Mouse (Mus musculus) ES-E14 (cell line): ENCODE results near the gene Cdc42ep1.

ENCODE experiments used
- CHD2 ChIP-seq: IDR thresholded peaks from 2 replicates; pipeline ENCODE4 v1.6.1; 2014; ENCODE audit warnings: mild to moderate bottlenecking, low read depth, low read length, inconsistent platforms
- HCFC1 ChIP-seq: IDR thresholded peaks from 2 replicates; pipeline ENCODE4 v1.6.1; 2012; ENCODE audit warnings: low read length, inconsistent platforms, borderline replicate concordance; ENCODE audit not compliant: insufficient read depth
- ZC3H11A ChIP-seq: IDR thresholded peaks from 2 replicates; pipeline ENCODE4 v1.6.1; 2012; ENCODE audit warnings: low read depth, mild to moderate bottlenecking, inconsistent platforms, low read length, borderline replicate concordance

- no peak for TF ChIP-seq CHD2
- TF ChIP-seq HCFC1 = no peak
- TF ChIP-seq ZC3H11A = no peak
Measured at GRCm38 (mm10) chr15:78863154-78863553, 20.7 kb downstream of the Cdc42ep1 start.
